Mouse (Mus musculus): ENCODE measurements around the gene Tmppe.

Tmppe gene

GRCm38 (mm10) chr9:114394677-114395076 lies 6.2 kb upstream of the Tmppe start:
- no peak for DNase-seq (ENCODE audit: low spot score)

- no peak for DNase-seq (ENCODE audit: low spot score)
These were observed 5.6 kb upstream of the Tmppe start for GRCm38 (mm10) chr9:114395258-114395657.

GRCm38 (mm10) chr9:114399680-114400079 lies 1.2 kb upstream of the Tmppe start:
- no peak for DNase-seq (ENCODE audit: low spot score)

GRCm38 (mm10) chr9:114400588-114400948 lies 337 bp upstream of the Tmppe start:
- DNase-seq (ENCODE audit: low spot score) = no peak

GRCm38 (mm10) chr9:114401685-114402080 lies 778 bp downstream of the Tmppe start:
- DNase-seq (ENCODE audit: low spot score) = peak; percentile 23

GRCm38 (mm10) chr9:114407676-114408075 lies 6.8 kb downstream of the Tmppe start:
- no peak for DNase-seq (ENCODE audit: low spot score)

GRCm38 (mm10) chr9:114410313-114410862 lies 9.5 kb downstream of the Tmppe start:
- no peak for DNase-seq (ENCODE audit: low spot score)

GRCm38 (mm10) chr9:114411295-114411694 lies 10.4 kb downstream of the Tmppe start:
- no peak for DNase-seq (ENCODE audit: low spot score)

GRCm38 (mm10) chr9:114412406-114412805 lies 11.5 kb downstream of the Tmppe start:
- no peak for DNase-seq (ENCODE audit: low spot score)

- DNase-seq (ENCODE audit: low spot score) = no peak
These were observed 13.0 kb downstream of the Tmppe start for GRCm38 (mm10) chr9:114413866-114414265.

GRCm38 (mm10) chr9:114415701-114416100 lies 14.8 kb downstream of the Tmppe start:
- peak; percentile 22 for DNase-seq (ENCODE audit: low spot score)

GRCm38 (mm10) chr9:114416646-114417517 lies 16.0 kb downstream of the Tmppe start:
- no peak for DNase-seq (ENCODE audit: low spot score)

- no peak for DNase-seq (ENCODE audit: low spot score)
These were observed 17.3 kb downstream of the Tmppe start for GRCm38 (mm10) chr9:114418187-114418586.

GRCm38 (mm10) chr9:114420443-114420842 lies 19.5 kb downstream of the Tmppe start:
- no peak for DNase-seq (ENCODE audit: low spot score)

- no peak for DNase-seq (ENCODE audit: low spot score)
These were observed 20.1 kb downstream of the Tmppe start for GRCm38 (mm10) chr9:114421045-114421444.

- no peak for DNase-seq (ENCODE audit: low spot score)
These were observed 20.9 kb downstream of the Tmppe start for GRCm38 (mm10) chr9:114421797-114422196.

GRCm38 (mm10) chr9:114425576-114425975 lies 24.7 kb downstream of the Tmppe start:
- no peak for DNase-seq (ENCODE audit: low spot score)

- DNase-seq (ENCODE audit: low spot score) = no peak
These were observed 25.3 kb downstream of the Tmppe start for GRCm38 (mm10) chr9:114426201-114426600.

- no peak for DNase-seq (ENCODE audit: low spot score)
These were observed 26.5 kb downstream of the Tmppe start for GRCm38 (mm10) chr9:114427425-114427824.

GRCm38 (mm10) chr9:114428103-114428834 lies 27.4 kb downstream of the Tmppe start:
- DNase-seq (ENCODE audit: low spot score) = no peak

GRCm38 (mm10) chr9:114435668-114436067 lies 34.8 kb downstream of the Tmppe start:
- DNase-seq (ENCODE audit: low spot score) = no peak

- no peak for DNase-seq (ENCODE audit: low spot score)
These were observed 39.6 kb downstream of the Tmppe start for GRCm38 (mm10) chr9:114440548-114440947.

GRCm38 (mm10) chr9:114442225-114442624 lies 41.3 kb downstream of the Tmppe start:
- DNase-seq (ENCODE audit: low spot score) = no peak

Data from layer of hippocampus, adult 11-12 months (tissue).